9 mouse cellular contexts compared by ENCODE assay signal in genomic region chr2:25400291-25400690, GRCm38 (mm10). TPM values are rescaled to one million over a fixed set of nuclear protein-coding genes. Genes with fewer than 3 reads are reported as not detected.
A peak's percentile ranks its signal among the peaks of the same experiment; 100 is the strongest.
DNase-seq lines count a peak whose midpoint lies in the region; ATAC-seq lines count a peak whose summit lies in the region.
"Had no signal": no experiment of that assay in that cellular context is flagged by ENCODE, and none has a peak within 500 bp of the region (broad histone marks: within the 10 kb centered on the region; RNA-seq: fewer than 3 reads in every experiment).

No protein-coding gene starts in this region.

- no peaks in the 10 kb centered on the region for H3K9me3 ChIP-seq in forebrain, embryonic 10.5 days
- no peaks in the 10 kb centered on the region for H3K9me3 ChIP-seq in heart, embryonic 15.5 days (replicated peaks)
- H3K9me3 ChIP-seq in liver, embryonic 15.5 days (replicated peaks) = no peaks in the 10 kb centered on the region

- no peak for ATAC-seq in heart, embryonic 15.5 days (replicated peaks; ENCODE audit: insufficient number of reproducible peaks, insufficient read depth, low FRiP score, low read depth)
- ATAC-seq in liver, embryonic 15.5 days (ENCODE audit: insufficient read depth) = no peak

- H3K36me3 ChIP-seq in forebrain, embryonic 10.5 days (replicated peaks) = no peaks in the 10 kb centered on the region; the same call in 1 of the 2 replicates
- H3K36me3 ChIP-seq in heart, embryonic 15.5 days = no peaks in the 10 kb centered on the region
- H3K36me3 ChIP-seq in liver, embryonic 15.5 days (replicated peaks) = no peaks in the 10 kb centered on the region

- H3K9ac ChIP-seq in heart, embryonic 15.5 days = no peak overlapping the region
- H3K9ac ChIP-seq in liver, embryonic 15.5 days = no peak overlapping the region

- peak overlapping the region; percentile 44 for H3K4me2 ChIP-seq in heart, embryonic 15.5 days
- peak overlapping the region; percentile 33; the same call in 1 of the 2 replicates for H3K4me2 ChIP-seq in liver, embryonic 15.5 days

- peaks cover 95% of the 10 kb centered on the region for H3K27me3 ChIP-seq in forebrain, embryonic 10.5 days (ENCODE audit: poor library complexity, severe bottlenecking)
- H3K27me3 ChIP-seq in heart, embryonic 15.5 days = peaks cover 95% of the 10 kb centered on the region
- H3K27me3 ChIP-seq in liver, embryonic 15.5 days = peaks cover 99% of the 10 kb centered on the region

- WGBS in forebrain, embryonic 10.5 days = 24% methylated on average over 16 of the region's 16 CpGs
- WGBS in heart, embryonic 15.5 days = 17% methylated on average over 16 of the region's 16 CpGs
- WGBS in liver, embryonic 15.5 days (ENCODE audit: insufficient replicate concordance) = 22% methylated on average over 16 of the region's 16 CpGs

- peaks cover 4% of the 10 kb centered on the region; the same call in 1 of the 2 replicates for H3K4me1 ChIP-seq in brown adipose tissue, adult 24 weeks (ENCODE audit: control insufficient read depth, insufficient read depth, insufficient read length, low read length)
- H3K4me1 ChIP-seq in forebrain, embryonic 10.5 days = peaks cover 46% of the 10 kb centered on the region
- H3K4me1 ChIP-seq in heart, embryonic 15.5 days (replicated peaks) = peaks cover 22% of the 10 kb centered on the region
- peaks cover 19% of the 10 kb centered on the region for H3K4me1 ChIP-seq in liver, embryonic 15.5 days (replicated peaks)

- H3K27ac ChIP-seq in brown adipose tissue, adult 24 weeks (replicated peaks; ENCODE audit: low read depth, low read length) = no peak overlapping the region; the same call in 1 of the 2 replicates
- H3K27ac ChIP-seq in forebrain, embryonic 10.5 days = no peak overlapping the region
- H3K27ac ChIP-seq in heart, embryonic 15.5 days = no peak overlapping the region
- H3K27ac ChIP-seq in liver, embryonic 15.5 days (replicated peaks) = no peak overlapping the region

- peak overlapping the region; percentile 42 for H3K4me3 ChIP-seq in brown adipose tissue, adult 24 weeks (ENCODE audit: insufficient read depth, low read depth, low read length)
- H3K4me3 ChIP-seq in forebrain, embryonic 10.5 days = peak overlapping the region; percentile 35
- H3K4me3 ChIP-seq in heart, embryonic 15.5 days = peak overlapping the region; percentile 18; the same call in 1 of the 2 replicates
- no peak overlapping the region for H3K4me3 ChIP-seq in liver, embryonic 15.5 days (replicated peaks)

- DNase-seq in forebrain, embryonic 10.5 days (ENCODE audit: extremely low spot score, low spot score) = no peak
- DNase-seq in urinary bladder, adult 18-20 months (ENCODE audit: low spot score in 2 of 2) = no peak
- DNase-seq in embryo, embryonic 11 days = no peak
- DNase-seq in right cerebral cortex, postnatal 4 days = no peak
- DNase-seq in urinary bladder, postnatal 14 days (ENCODE audit: low spot score) = no peak

RNA-seq across cellular contexts. Expression of gene Npdc1, which starts 1.1 kb away (rescaled TPM):
- 32.5 and 41.5 TPM in 2 replicates for polyA plus RNA-seq in brown adipose tissue, adult 24 weeks (2012; ENCODE audit: insufficient read depth, insufficient read length, missing spikeins)
- polyA plus RNA-seq in forebrain, embryonic 10.5 days (2016; fragmentation: Nextera tagmentation; extraction: Ambion mirVana) = 53.4 and 62.2 TPM in 2 replicates
- polyA plus RNA-seq in heart, embryonic 15.5 days (2015; fragmentation: Nextera tagmentation; extraction: Ambion mirVana) = 28.8 and 41.6 TPM in 2 replicates
- 4.5 and 6.1 TPM in 2 replicates for polyA plus RNA-seq in liver, embryonic 15.5 days (2015; fragmentation: Nextera tagmentation; extraction: Ambion mirVana)

RNA-seq across cellular contexts. Expression of gene Entpd2, which starts 4.6 kb away (rescaled TPM):
- polyA plus RNA-seq in brown adipose tissue, adult 24 weeks (2012; ENCODE audit: insufficient read depth, insufficient read length, missing spikeins) = 11.3 and 18.4 TPM in 2 replicates
- 0.11 TPM in 1 of 2 replicates, not detected in the other for polyA plus RNA-seq in forebrain, embryonic 10.5 days (2016; fragmentation: Nextera tagmentation; extraction: Ambion mirVana)
- polyA plus RNA-seq in heart, embryonic 15.5 days (2015; fragmentation: Nextera tagmentation; extraction: Ambion mirVana) = 1.8 and 4.6 TPM in 2 replicates
- 0.58 and 0.71 TPM in 2 replicates for polyA plus RNA-seq in liver, embryonic 15.5 days (2015; fragmentation: Nextera tagmentation; extraction: Ambion mirVana)

RNA-seq across cellular contexts. Expression of gene Fut7, which starts 22.8 kb away (rescaled TPM):
- not detected in 2 replicates for polyA plus RNA-seq in brown adipose tissue, adult 24 weeks (2012; ENCODE audit: insufficient read depth, insufficient read length, missing spikeins)
- polyA plus RNA-seq in forebrain, embryonic 10.5 days (2016; fragmentation: Nextera tagmentation; extraction: Ambion mirVana) = not detected in 2 replicates
- 0.08 and 0.15 TPM in 2 replicates for polyA plus RNA-seq in heart, embryonic 15.5 days (2015; fragmentation: Nextera tagmentation; extraction: Ambion mirVana)
- 1.2 and 1.7 TPM in 2 replicates for polyA plus RNA-seq in liver, embryonic 15.5 days (2015; fragmentation: Nextera tagmentation; extraction: Ambion mirVana)
- polyA plus RNA-seq: embryonic facial prominence, embryonic 11.5 days had no signal

RNA-seq across cellular contexts. Expression of gene Sapcd2, which starts 28.2 kb away (rescaled TPM):
- polyA plus RNA-seq in brown adipose tissue, adult 24 weeks (2012; ENCODE audit: insufficient read depth, insufficient read length, missing spikeins) = not detected in 2 replicates
- polyA plus RNA-seq in forebrain, embryonic 10.5 days (2016; fragmentation: Nextera tagmentation; extraction: Ambion mirVana) = 93.7 and 96.1 TPM in 2 replicates
- polyA plus RNA-seq in heart, embryonic 15.5 days (2015; fragmentation: Nextera tagmentation; extraction: Ambion mirVana) = 15.4 and 25.5 TPM in 2 replicates
- 18.5 and 19.5 TPM in 2 replicates for polyA plus RNA-seq in liver, embryonic 15.5 days (2015; fragmentation: Nextera tagmentation; extraction: Ambion mirVana)

RNA-seq across cellular contexts. Expression of gene Abca2, which starts 28.2 kb away (rescaled TPM):
- 30.0 and 52.4 TPM in 2 replicates for polyA plus RNA-seq in brown adipose tissue, adult 24 weeks (2012; ENCODE audit: insufficient read depth, insufficient read length, missing spikeins)
- 8.8 and 9.0 TPM in 2 replicates for polyA plus RNA-seq in forebrain, embryonic 10.5 days (2016; fragmentation: Nextera tagmentation; extraction: Ambion mirVana)
- polyA plus RNA-seq in heart, embryonic 15.5 days (2015; fragmentation: Nextera tagmentation; extraction: Ambion mirVana) = 3.5 and 5.6 TPM in 2 replicates
- 1.2 and 1.3 TPM in 2 replicates for polyA plus RNA-seq in liver, embryonic 15.5 days (2015; fragmentation: Nextera tagmentation; extraction: Ambion mirVana)
